Mouse (Mus musculus) left cerebral cortex, adult 9 months (tissue): ENCODE measurements at regions not wholly inside any gene's neighbourhood (a gene's known extent, or its start where the extent isn't known, plus 50 kb on each side); places are given as distances from the start of the nearest gene placed in this dataset.

Experiments
- DNase-seq, 2 experiments: peaks; one replicate each; pipeline ENCODE4 v3.0.0; 2022; ENCODE audit warnings: low spot score in 2 of 2

DNA sequence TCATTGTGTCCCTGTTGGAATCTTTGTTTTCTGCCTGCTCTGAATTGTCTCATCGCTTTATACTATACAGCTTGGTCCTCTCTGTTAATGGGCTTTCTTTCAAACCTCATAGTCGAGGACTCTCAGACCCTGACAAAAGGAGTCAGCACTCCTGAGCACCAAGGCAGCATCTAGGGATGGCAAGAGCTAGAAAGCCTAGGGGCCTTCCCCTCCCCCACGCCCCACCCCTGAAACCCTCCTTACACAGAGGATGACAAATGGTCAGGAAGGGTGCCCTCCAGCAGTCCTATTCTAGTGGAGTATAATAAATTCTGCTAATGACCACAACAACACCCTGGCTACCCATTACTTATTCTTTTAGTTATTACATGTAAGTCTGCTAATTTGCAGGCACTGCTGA is 74.4 kb downstream of the Tbx19 start:
- DNase-seq, result no peak

DNA sequence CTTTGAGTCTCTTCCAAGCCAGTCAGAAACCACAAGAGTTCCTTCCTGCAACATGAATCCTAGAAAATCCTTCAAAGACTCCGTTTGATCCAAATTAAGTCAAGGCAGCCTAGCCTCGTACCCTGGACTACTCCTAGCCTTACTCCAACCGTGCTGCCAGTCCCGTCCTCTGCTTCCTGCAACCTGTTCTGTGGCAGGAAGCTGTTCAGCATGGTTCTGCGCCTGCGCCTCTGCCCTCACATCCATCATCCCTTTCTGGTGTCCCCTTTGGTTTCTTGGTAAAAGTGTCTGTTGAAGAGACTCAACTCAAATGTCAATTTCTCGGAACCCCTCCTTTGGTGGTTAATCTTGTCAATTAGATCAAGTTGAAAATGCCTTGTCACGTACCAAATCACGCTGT is 75.8 kb downstream of the Tbx19 start:
- no peak for DNase-seq

DNA sequence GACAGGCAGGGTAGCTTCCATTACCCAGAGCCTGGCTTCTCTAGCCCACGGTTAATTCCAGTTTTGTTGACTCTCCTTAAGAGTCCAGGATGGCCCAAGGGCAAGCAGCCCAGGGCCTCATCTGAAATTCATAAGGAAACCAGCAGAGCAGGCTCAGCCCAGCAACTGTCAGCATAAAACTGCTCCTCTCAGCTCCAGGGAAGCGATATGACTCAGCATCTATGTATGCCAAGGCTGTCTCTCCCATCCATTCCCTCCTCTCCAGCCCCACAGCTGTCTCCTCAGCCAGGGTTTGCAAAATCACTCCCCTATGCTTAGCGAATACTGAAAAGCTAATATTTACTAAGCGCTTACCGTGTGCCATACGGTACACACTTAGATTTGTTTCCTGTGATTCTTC is 76.4 kb downstream of the Tbx19 start:
- DNase-seq, result peak; percentile 73 to 75

DNA sequence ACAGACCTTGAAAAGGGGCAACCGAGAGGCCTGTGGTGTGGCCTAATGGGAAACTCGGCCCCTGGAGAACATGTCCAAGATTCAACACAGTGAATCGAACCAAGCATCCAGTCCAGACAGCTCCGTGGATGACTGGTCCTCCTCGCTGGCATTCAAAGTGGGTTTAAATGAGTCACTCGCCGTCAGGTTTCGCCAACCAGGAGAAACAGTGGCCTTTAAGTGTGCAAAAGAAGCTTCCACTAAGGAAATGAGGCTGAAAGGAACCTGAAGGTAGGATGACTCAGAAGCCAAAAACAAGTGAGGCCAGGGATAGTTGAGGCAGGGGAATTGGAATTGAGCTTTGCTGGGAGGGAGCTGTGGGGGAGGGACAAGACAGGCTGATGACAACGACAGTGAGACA is 80.2 kb downstream of the Tbx19 start:
- no peak for DNase-seq

DNA sequence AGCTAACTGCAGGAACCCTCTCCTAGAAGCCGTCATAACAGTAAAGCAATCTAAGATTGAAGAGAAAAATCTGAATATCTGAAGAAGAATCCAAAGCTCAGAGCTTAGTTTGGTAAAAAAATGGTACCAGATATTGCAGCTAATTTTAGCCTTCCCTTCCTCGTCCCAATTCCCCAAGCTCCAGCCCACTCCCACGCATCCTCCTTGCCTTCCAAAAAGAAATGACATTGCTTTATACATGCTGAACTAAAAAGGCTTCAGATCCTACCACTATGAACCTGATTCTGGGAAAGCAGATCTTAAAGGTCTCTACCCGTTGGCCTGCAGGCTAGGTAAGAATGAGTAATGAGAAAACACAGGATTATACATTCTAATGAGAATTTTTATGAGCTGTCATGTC is 83.3 kb downstream of the Tbx19 start:
- DNase-seq, result peak in 1 of 2 experiments; percentile 62

DNA sequence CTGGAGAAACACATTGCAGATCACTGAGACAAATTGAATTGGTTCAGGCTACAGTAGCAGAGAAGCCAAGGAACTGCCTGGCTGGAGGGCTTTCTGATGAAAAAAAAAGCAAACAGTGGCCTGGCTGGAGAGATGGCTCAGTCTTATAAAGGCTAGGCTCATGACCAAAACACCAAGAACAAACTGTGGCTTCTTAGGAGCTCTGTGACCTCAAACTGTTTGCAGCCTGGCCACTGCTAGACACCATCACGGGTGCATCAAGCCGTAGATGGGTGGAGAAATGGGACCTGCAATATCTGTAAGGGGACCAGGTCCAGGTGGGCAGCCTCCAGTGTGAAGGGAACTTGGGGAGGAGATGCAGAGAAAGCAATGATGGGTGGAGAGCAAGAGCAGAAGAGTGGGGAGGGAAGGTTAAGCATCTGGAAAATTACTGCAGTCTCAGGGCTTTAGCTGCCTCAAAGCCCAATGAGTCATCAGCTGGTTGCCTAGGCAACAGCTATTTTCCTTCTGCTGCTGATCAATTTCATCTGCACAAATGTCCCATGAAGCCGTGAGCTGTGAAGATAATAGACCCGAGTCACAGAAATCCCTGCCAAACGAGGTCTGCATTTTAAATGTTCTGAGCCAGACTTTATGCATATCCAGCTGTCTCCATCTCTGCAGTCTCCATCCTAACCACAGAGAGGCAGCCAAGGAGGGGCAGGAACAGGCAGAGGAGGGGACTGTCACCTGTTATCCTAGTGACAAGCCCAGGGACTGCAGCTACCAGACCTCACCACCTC is 85.1 kb downstream of the Tbx19 start:
- peak; percentile 91 to 92 for DNase-seq

DNA sequence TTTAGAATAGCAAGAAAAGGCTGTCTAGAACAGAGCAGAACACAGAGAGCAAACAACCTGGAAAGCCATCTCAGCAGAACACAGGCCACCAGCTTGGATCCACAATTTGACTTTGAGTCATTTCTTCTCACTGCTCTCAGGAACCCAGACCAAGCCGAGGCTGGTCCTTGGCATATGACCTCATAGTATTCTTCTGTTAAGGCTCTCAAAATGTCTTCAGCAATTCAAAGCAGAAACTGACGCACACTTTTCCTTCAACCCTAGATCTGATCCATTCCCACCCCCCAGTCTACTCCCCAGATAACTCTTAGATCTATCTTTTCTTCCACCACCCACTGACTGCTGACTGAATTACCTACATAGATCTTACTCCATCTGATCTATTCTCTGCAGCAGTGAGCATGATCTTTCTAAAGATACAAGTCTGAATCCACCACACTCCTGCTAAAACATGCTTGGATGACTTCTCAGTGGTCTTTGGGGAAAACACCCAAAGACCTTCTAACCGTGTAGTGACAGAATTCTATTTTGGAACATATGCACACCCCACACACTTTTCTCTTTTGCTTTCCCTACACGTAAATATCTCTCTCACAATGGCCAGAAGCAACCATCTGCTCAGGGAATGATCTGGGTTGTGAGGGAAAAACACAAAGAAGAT is 88.6 kb downstream of the Tbx19 start:
- peak in 1 of 2 experiments; percentile 62 for DNase-seq

DNA sequence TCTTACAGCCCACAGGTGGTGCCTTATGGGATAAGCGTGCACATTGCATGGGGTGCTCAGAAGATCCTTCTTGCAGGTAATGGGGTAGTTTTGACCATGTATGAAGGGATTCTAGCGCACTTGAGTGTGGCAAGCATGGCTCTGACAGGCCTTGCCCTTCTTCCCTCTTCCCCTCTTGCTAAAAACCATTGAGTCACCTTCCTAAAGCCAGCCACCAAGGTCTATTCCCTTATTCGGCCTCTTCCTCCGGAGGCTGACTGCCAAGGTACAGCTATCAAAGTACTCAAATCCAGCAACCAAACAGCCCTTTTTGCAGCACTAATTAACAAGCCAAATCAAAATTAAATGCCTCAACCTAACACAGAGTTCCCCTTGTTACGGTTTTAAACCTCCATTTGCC is 95.6 kb downstream of the Tbx19 start:
- no peak for DNase-seq

DNA sequence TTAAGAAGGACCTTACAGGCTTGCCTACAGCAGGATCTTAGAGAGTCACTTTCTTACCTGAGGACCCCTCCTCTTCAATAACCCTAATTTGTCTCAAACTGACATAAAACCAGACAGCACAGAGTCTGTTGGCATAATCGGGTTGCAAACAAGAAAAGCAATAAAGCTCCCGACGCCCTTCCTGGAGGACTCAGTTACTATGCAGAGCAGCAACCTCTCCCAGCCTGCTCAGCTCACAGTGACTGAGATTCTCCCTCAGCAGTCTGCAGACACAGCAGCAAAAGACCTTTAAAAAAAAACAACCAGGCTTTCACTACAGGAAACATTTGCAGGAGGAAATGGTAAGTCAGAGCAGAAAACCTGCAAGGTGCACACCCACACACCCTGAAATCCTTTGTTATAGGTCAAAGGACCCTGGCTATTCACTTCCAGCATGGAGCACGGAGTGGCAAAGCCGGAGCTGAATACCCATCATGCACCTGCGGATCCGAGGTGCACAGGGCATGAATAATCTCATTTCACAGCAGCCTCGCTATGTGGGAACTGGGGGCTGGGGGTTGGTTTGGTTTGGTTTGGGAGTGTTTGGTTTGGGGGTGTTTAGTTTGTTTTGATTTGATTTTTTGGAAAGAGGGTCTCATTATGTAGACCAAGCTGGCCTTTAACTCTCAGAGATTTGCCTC is 97.6 kb downstream of the Tbx19 start:
- DNase-seq, result no peak

DNA sequence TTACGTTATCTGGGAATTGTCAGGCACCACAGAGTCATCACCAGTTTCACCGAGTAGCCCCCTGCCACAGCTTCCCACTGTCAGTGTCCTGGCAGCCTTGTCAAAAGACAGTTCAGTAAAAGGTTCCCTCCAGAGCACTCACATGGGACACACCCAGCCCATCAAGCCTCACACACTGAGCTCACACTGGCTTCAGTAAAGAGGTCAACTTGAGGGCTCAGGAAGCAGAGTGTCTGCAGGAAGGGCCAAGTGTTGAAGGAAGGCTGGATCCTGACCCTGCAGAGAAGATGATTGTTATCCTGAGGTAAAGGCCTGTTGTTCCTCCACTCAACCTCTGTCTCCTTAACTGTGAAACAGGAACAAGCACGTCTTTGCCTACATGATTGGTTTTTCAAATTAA is 99.2 kb downstream of the Tbx19 start:
- no peak for DNase-seq

DNA sequence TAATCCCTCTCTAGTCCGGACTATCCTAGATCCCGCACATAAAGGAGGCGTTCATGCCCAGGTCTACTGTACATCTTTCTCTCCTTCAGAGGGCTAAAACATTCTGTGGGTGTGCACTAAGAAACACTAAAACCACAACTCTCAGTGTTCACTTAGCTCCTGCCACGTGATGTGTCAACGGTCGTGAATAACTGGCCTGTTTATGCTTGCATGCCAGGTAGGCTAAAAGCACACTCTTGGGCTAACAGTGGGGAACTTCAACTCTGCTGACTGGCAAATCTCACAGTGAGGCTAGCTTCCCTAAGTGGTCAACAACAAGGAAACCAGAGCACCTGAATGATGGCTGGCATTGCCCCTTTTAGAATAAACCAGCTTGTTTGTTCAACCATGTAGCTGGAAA is 106.3 kb downstream of the Tbx19 start:
- DNase-seq, result no peak

DNA sequence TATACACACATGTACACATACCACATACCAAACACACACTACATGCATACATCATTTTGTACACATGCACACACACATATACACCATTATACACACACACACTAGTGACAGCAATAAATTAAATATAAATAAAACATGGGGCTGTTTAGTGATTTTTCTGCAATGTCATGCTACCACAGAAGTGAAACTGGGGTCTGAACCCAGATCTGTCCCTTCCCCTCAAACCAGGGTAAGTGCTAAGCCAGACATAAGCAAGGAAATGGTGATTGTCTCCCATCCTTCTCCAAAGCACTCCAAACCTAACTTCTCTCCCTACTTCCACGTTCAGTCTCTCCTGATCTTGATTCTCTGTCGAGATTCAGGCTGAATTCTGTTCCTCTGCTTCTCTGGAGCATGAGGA is 109.3 kb downstream of the Tbx19 start:
- no peak for DNase-seq

DNA sequence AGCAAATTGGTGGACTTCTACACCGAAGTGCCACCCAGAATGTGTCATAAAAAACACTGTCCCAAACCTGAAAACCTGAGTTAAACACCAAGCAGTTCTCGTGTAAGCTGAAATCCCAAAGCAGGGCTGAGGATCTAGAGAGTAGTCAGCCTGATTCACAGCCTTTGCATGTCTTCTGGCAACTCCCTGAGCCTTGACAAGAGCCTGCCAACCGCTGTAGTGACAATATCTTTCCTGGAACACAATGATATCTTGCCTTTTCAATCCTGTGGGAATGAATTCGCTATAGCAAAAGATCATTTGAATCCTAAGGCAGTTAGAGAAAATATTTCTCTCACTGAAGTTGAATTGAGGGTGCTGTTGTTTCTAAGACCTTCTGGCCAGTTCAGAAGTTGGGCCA is 110.4 kb downstream of the Tbx19 start:
- no peak for DNase-seq

DNA sequence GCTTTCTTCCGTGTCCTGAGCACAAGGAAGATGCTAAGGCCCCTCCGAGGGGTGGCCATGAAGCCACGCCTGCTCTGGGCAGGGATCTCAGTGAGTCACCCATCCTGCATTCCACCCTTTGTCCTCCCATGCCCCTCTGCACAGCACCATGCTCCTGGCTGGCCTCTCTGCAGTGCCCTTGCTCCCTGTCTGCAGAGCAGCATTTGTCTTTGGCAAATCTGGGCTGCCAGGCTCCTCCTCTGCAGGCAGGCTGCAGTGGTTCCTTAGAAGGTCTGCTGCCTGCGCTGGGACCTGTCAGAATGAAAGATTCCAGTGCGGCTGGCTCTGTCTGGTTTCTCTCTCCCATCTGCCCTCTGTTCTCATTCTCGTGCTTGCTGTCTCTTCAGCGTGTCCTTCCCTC is 111.3 kb upstream of the Xcl1 start:
- DNase-seq, result peak in 1 of 2 experiments; percentile 55

DNA sequence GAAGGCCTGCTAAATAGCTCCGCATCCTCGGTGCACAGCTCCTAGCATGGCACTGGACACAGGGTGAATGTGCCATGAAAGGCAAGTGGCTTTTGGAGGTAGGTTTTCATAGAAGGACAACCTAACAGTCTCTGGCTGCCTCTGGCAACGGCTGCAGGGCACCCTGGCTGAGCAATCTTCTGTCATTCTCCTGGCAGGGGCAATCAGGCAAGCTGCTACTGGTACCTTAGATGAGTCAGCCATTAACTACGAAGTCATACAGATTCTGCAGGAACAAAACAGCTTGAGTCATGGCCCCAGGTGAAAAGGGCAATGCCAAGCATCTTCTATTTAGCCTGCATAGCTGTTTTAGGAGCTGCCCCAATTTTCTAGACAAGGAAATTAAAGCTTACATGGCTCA is 110.7 kb upstream of the Xcl1 start:
- DNase-seq, result no peak

DNA sequence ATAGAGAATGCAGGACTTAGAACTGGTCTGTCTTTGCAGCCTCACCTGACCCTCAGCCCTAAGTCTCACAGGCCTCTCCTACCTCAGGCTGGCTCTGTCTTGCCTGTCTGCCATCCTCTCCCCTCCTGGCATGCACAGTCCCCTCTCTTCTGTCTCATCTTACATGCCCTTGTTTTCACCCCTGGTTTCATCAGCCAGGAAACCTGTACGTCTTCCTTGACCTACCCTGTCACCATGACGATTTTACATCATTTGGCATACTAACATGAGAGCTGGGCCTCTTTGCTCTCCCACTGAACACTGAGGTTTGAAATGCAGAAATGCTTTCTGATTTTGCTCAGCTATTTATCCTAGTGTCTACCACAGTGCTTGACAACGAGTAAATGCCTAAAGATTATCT is 108.0 kb upstream of the Xcl1 start:
- DNase-seq, result no peak

DNA sequence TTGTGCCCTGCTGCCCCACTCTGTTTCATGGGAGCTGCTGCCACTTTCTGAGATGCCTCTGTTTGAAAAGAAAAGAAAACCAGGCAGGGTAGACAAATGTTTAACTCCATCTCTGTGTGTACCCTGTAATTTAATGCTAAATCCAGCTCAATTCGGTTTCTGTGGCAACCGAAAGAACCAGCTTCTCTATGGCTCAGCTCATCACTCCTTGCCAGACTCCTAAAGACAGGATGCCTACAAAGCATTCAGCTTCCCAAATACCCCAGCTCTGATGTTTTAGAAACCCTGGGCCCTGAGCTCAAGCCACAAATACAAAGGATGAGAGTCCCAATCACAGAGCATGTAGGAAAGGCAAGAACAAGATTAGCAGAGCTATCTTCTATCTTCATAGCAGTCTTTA is 106.8 kb upstream of the Xcl1 start:
- peak; percentile 59 to 69 for DNase-seq

DNA sequence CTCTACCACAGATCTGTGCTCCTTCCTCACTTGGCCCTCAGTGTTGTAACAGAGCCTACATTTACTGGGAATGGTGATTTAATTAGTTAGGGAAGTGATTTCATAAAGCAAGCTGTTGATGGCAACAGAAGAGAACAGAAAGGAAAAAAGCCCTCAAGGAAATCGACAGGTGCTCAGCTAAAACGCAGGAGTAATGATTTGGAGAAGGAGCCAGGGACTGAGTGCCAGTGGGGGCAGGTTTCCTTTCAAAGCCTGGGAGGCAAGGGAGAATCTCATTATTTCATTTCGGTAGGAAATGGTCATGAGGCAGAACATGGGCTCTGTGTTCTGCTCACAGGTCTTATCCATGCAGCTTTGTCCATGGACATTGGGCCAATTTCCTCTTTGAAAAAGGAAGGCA is 101.3 kb upstream of the Xcl1 start:
- DNase-seq, result no peak

DNA sequence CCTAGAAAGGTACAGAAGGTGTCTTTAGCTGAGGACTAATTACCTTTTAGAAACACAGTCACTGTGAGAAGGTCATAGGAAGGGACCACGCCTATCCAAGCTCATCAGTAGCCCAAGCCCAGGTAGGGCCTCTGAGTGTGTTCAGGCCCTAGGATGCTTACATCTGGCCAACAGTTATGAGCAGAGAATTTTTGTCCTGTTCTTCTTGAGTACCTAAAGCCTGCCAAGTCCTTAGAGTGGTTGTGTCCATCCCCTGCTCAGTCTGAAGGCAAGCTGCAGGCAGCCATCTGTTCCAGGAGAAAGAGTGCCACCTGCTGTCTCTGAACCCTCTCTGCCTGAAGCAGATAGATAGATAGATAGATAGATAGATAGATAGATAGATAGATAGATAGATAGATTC is 100.3 kb upstream of the Xcl1 start:
- peak in 1 of 2 experiments; percentile 80 for DNase-seq

DNA sequence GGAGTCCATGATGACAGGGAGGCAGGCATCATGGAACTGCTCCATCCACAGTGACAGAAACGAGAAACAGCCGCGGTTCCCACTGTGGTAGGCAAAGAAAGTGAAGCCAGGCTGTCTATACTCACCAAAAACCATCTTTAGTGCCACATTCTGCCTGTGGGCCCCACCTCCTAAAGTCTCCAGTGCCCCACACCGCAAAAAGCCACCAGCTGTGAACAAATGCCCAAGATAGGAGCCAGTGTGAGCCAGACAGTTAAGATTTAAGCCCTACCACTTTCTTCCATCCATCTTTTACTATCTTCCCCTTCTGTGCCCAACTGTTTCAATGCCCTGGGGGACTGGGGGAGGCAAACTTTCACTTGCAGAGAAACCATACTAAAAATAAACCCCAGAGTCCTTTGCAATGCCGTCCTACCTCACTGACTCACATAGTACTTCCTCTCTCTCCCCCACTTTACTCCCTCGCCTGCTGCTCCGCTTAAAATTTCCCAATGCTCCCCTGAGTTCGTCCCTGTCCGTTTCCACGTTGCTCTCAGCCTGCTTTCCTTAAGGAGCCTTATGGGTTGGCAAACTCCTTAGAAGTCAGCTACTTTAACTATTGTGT is 85.7 kb upstream of the Xcl1 start:
- DNase-seq, result peak in 1 of 2 experiments; percentile 55

DNA sequence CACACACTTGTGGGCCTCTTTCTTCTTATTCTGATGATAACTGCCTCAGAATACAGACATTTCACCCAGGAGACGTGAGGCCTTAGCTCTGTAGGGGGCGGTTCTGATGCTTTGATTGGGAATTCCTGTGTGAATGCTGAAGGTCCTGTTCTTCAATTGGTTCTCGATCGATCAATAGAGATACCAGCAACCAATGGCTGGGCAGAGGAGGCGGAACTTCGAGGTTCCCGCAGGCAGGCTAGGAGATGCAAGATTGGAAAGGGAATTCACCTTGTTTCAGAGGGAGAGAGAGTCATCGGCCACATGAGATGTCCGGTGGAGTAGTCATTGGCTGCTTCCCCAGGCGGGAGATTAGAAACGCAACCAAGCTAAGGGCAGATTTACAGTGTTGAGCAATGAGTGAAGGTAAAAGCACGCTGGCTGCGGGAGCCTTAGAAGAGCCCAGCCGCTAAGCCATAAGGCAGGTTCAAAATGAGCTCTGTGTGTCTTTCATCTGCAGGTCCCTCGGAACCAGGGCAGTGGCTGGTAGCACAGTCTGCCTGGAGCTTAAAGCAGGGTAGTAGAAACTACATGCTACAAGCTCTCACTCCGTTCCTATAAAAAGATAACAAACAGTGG is 83.5 kb upstream of the Xcl1 start:
- DNase-seq, result peak; percentile 52 to 63

DNA sequence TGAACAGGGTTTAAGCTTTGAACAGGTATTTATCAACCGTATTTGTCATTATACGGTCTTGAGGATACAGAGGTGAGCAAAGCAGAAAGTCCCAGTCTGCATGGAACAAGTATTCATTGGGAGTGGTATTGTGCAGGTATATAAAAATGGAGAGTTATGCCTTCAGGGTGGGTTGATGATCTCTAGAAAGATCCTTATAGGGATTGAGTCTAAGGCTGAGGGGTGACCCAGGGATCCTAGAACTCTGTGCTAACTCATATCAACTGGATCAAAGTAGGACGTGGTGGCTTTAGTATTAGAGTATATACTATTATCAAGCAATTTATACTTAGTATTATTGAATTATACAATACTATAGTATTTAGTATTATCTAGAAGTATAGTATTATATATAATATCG is 82.9 kb upstream of the Xcl1 start:
- no peak for DNase-seq
